Mouse (Mus musculus): ENCODE measurements around the gene Rab3gap2. TPM values are rescaled to one million over a fixed set of nuclear protein-coding genes. Genes with fewer than 3 reads are reported as not detected.

Gene Rab3gap2
- polyA plus RNA-seq, 1 experiment from 2014 or later: 21.8 TPM

DNA sequence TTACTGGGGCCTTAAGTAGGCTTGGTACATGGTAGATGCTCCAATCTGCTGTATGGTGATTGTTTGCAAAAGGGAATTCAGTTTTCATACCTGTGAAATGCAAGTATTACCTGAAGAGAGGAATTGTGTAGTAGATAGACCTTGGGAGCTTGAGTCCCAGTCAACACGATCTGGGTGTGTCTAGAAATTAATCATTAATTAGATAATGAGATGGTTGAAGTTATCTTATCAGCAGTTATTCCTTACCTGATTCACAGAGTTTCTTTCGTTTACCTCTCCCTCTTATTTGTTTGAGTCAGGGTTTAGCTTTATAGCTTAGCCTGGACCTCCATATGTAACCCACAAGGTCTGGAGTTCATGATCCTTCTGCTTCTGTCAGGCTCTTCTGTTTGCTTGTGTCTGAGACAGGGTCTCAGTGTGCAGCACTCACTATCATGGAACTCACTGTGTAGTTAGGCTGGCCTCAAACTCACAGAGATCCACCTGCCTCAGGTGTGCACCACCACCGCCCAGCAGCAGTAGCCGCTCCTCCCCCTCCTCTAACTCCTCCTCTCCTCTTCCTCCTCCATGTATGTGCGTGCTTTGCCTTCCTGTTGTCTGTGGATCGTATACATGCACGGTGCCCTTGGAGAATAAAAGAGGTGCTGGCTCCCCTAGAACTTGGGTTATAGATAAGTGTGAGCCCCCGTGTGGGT is 66.6 kb downstream of the Rab3gap2 start:
- Histone ChIP-seq H3K27me3 (replicated peaks; ENCODE audit: control insufficient read depth, insufficient read depth, low read length) (no peaks in the 10 kb centered on the region), H3K27ac (ENCODE audit: low read depth, low read length) (no peak overlapping the region), H3K36me3 (ENCODE audit: control insufficient read depth, insufficient read depth, low read length) (peaks cover 35% of the 10 kb centered on the region), H3K4me1 (ENCODE audit: control insufficient read depth, insufficient read depth, low read depth, low read length) (no peaks in the 10 kb centered on the region), H3K4me2 (ENCODE audit: low read length) (no peak overlapping the region), H3K9me3 (ENCODE audit: control insufficient read depth, low read length) (0 out of 2 replicates have a peak, but pooled peaks cover 2% of the 10 kb centered on the region), H3K9ac (ENCODE audit: low read depth, low read length) (no peak overlapping the region), H3K4me3 (ENCODE audit: low read length) (no peak overlapping the region)
- 94% methylated on average over 8 of the region's 8 CpGs for WGBS
- ATAC-seq: no peak

DNA sequence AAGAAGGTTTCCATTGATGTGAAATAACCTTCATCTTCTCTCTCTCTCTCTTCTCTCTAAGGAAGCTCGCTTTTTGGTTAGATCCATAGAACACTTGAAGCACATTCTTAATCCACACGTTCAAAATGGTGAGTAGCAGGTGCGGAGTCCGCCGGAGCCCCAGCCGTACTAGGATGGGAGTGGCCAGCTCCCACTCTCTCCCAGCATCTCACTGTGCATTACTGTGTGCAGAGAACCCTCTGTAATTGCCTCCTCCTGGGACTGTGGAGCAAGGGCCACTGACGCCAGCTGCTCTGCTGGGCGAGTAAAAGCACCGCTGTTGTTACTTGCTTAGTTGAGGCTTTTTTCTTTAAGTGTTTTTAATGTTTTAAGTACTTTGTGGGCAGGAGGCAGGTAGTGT is 67.5 kb downstream of the Rab3gap2 start:
- Histone ChIP-seq H3K27me3 (replicated peaks; ENCODE audit: control insufficient read depth, insufficient read depth, low read length) (no peaks in the 10 kb centered on the region), H3K4me2 (ENCODE audit: low read length) (no peak overlapping the region), H3K36me3 (ENCODE audit: control insufficient read depth, insufficient read depth, low read length) (peaks cover 37% of the 10 kb centered on the region), H3K4me3 (ENCODE audit: low read length) (no peak overlapping the region), H3K9me3 (ENCODE audit: control insufficient read depth, low read length) (0 out of 2 replicates have a peak, but pooled peaks cover 2% of the 10 kb centered on the region), H3K9ac (ENCODE audit: low read depth, low read length) (no peak overlapping the region), H3K4me1 (ENCODE audit: control insufficient read depth, insufficient read depth, low read depth, low read length) (no peaks in the 10 kb centered on the region), H3K27ac (ENCODE audit: low read depth, low read length) (no peak overlapping the region)
- no peak for ATAC-seq
- 90% methylated on average over 9 of the region's 9 CpGs for WGBS

DNA sequence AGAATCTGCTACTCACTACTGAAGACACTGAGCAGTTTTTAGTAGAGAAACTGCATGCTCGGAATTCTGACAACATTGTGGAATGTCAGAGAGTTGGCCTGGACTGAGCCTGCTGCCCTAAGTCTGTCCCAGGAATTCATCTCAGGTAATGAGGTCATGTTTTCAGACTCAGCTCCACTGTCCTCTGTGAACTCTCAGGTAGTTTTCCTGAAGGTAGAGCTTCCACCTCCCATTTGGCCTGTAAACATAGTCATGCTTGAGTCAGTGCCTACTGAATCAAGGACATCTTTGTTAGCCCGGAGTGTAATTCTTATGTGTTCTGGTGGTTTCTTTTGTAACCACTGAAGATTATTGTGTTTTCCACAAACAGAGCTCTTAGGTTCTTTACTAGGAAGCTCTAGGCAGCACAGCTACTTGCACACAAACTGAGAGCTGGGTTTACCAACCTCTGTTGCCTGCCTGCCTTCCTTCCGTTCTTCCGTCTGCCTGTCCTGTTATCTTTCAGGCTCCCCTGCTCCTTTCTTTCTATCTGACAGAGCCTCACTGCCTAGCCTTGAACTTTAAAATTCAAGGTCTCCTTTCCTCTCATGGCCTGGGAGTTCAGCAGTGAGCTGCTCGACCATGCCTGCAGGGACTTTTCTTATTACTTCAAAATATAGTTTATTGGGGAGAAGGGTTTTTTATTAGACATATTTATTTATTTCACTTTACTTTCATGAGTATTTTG is 71.1 kb downstream of the Rab3gap2 start:
- no peak for ATAC-seq
- Histone ChIP-seq H3K9me3 (ENCODE audit: control insufficient read depth, low read length) (0 out of 2 replicates have a peak, but pooled peaks cover 2% of the 10 kb centered on the region), H3K36me3 (ENCODE audit: control insufficient read depth, insufficient read depth, low read length) (peaks cover 42% of the 10 kb centered on the region), H3K9ac (ENCODE audit: low read depth, low read length) (no peak overlapping the region), H3K4me1 (ENCODE audit: control insufficient read depth, insufficient read depth, low read depth, low read length) (no peaks in the 10 kb centered on the region), H3K4me2 (ENCODE audit: low read length) (no peak overlapping the region), H3K27ac (ENCODE audit: low read depth, low read length) (no peak overlapping the region), H3K27me3 (replicated peaks; ENCODE audit: control insufficient read depth, insufficient read depth, low read length) (no peaks in the 10 kb centered on the region), H3K4me3 (ENCODE audit: low read length) (no peak overlapping the region)
- 93% methylated on average over 5 of the region's 5 CpGs for WGBS

DNA sequence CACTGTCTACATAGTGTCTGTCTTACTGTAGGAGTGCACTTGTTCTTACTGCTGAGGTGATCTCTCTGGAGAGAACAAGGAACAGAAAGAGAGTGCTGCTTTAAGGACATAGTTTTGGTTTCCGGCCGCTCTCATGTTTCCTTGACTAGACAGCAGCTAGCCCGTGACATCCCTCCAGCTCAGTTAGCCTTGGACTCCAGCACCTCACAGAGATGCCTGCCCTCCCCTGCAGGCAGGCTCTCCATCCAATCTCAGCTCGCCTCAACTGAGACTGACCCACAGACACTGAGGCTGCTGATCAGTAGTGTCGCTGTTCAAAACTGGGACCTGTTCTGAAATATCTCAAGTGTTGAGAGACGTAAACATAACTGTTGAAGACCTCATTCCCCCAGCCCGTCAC is 72.1 kb downstream of the Rab3gap2 start:
- 98% methylated on average over 7 of the region's 7 CpGs for WGBS
- Histone ChIP-seq H3K4me2 (ENCODE audit: low read length) (no peak overlapping the region), H3K4me1 (ENCODE audit: control insufficient read depth, insufficient read depth, low read depth, low read length) (no peaks in the 10 kb centered on the region), H3K27me3 (replicated peaks; ENCODE audit: control insufficient read depth, insufficient read depth, low read length) (no peaks in the 10 kb centered on the region), H3K36me3 (ENCODE audit: control insufficient read depth, insufficient read depth, low read length) (peaks cover 40% of the 10 kb centered on the region), H3K9me3 (ENCODE audit: control insufficient read depth, low read length) (0 out of 2 replicates have a peak, but pooled peaks cover 2% of the 10 kb centered on the region), H3K9ac (ENCODE audit: low read depth, low read length) (no peak overlapping the region), H3K4me3 (ENCODE audit: low read length) (no peak overlapping the region), H3K27ac (ENCODE audit: low read depth, low read length) (no peak overlapping the region)
- ATAC-seq: no peak

DNA sequence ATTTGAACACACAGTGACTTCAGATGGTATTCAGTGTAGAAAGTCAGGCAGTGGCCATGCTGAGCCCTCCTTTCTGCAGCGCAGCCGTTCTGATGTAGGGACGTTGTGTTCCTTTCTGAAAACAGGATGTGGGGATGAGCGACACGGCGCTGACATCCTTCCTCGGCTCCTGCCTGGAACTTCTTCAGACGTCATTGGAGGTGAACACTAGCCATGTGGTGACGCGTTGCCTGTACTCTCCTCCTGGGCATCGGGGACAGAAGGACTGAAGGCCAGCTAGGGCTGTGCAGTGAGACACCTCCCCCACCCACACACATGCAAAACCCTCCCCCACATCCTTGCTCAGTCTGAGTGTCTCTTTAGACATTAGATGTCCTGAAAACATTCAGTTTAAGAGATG is 73.1 kb downstream of the Rab3gap2 start:
- H3K27ac ChIP-seq (ENCODE audit: low read depth, low read length): no peak overlapping the region
- H3K27me3 ChIP-seq (replicated peaks; ENCODE audit: control insufficient read depth, insufficient read depth, low read length): no peaks in the 10 kb centered on the region
- peaks cover 38% of the 10 kb centered on the region for H3K36me3 ChIP-seq (ENCODE audit: control insufficient read depth, insufficient read depth, low read length)
- WGBS: 86% methylated on average over 11 of the region's 11 CpGs
- ATAC-seq: no peak
- H3K9ac ChIP-seq (ENCODE audit: low read depth, low read length): no peak overlapping the region
- H3K4me3 ChIP-seq (ENCODE audit: low read length): no peak overlapping the region
- H3K4me2 ChIP-seq (ENCODE audit: low read length): no peak overlapping the region
- 0 out of 2 replicates have a peak, but pooled peaks cover 2% of the 10 kb centered on the region for H3K9me3 ChIP-seq (ENCODE audit: control insufficient read depth, low read length)
- H3K4me1 ChIP-seq (ENCODE audit: control insufficient read depth, insufficient read depth, low read depth, low read length): no peaks in the 10 kb centered on the region

DNA sequence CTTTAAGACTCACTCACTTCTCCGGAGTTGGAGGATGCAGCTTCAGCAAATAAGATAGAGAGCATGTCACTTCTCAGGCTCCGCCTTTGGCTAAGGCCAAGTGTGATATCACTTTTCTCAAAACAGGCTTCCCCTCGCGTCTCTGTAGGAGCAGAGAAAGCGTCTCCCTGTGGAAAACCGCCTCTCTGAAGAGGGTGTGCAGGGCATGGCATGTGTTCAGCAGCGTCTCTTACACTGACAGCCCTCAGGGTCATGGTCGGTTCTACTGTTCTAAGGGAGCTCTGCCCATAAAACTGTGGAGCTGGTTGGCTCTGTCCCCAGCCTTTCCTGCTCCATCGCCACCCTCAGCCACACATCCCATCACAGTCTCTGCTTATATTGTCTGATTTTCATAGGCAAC is 75.4 kb downstream of the Rab3gap2 start:
- ATAC-seq: no peak
- Histone ChIP-seq H3K4me2 (ENCODE audit: low read length) (no peak overlapping the region), H3K4me1 (ENCODE audit: control insufficient read depth, insufficient read depth, low read depth, low read length) (no peaks in the 10 kb centered on the region), H3K9ac (ENCODE audit: low read depth, low read length) (no peak overlapping the region), H3K4me3 (ENCODE audit: low read length) (no peak overlapping the region), H3K9me3 (ENCODE audit: control insufficient read depth, low read length) (no peaks in the 10 kb centered on the region), H3K36me3 (ENCODE audit: control insufficient read depth, insufficient read depth, low read length) (peaks cover 38% of the 10 kb centered on the region), H3K27ac (ENCODE audit: low read depth, low read length) (no peak overlapping the region), H3K27me3 (replicated peaks; ENCODE audit: control insufficient read depth, insufficient read depth, low read length) (no peaks in the 10 kb centered on the region)
- WGBS: 89% methylated on average over 9 of the region's 9 CpGs

DNA sequence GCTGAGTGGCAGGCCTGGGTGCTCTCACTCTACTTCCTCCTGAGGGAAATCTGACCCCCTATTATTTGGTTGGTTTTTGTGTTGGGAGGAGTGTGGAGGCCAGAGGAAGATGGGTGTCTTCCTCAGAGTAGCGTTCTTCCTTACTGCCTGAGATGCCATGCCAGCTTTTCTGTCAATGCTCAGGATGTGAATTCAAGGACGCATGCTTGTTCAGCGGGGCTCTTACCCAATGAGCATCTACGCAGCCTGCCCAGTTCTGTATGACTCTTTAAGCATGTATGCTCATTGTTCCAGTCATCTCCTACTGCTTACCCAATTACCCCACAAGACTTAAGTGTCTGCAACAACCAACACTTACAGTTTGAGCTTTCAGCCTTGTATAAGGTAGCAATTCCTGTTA is 76.7 kb downstream of the Rab3gap2 start:
- Histone ChIP-seq H3K27me3 (replicated peaks; ENCODE audit: control insufficient read depth, insufficient read depth, low read length) (no peaks in the 10 kb centered on the region), H3K27ac (ENCODE audit: low read depth, low read length) (no peak overlapping the region), H3K4me2 (ENCODE audit: low read length) (no peak overlapping the region), H3K4me3 (ENCODE audit: low read length) (no peak overlapping the region), H3K9me3 (ENCODE audit: control insufficient read depth, low read length) (no peaks in the 10 kb centered on the region), H3K9ac (ENCODE audit: low read depth, low read length) (no peak overlapping the region), H3K4me1 (ENCODE audit: control insufficient read depth, insufficient read depth, low read depth, low read length) (peaks cover 4% of the 10 kb centered on the region), H3K36me3 (ENCODE audit: control insufficient read depth, insufficient read depth, low read length) (peaks cover 38% of the 10 kb centered on the region)
- 95% methylated on average over 4 of the region's 4 CpGs for WGBS
- ATAC-seq: no peak

DNA sequence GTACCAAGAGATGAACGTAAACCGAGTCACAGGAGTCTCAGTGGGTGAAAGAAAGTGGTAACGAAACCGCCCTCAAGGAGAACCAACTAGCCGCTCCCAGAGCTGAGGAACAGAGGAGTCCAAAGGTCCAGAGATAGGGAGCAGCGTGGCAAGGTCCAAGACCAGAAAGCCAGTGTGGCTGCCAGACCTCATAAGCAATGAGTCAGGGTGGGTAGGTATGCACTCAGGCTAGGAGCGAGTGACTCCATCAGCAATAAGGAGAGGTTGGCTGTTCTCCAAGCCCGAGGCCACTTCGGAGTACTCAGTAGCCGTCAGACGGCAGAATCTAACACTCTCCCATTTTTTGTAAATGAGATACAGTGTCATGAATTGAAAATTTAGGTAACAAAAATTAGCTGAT is 78.9 kb downstream of the Rab3gap2 start:
- Histone ChIP-seq H3K27ac (ENCODE audit: low read depth, low read length) (no peak overlapping the region), H3K4me1 (ENCODE audit: control insufficient read depth, insufficient read depth, low read depth, low read length) (peaks cover 4% of the 10 kb centered on the region), H3K27me3 (replicated peaks; ENCODE audit: control insufficient read depth, insufficient read depth, low read length) (no peaks in the 10 kb centered on the region), H3K4me3 (ENCODE audit: low read length) (no peak overlapping the region), H3K36me3 (ENCODE audit: control insufficient read depth, insufficient read depth, low read length) (peaks cover 36% of the 10 kb centered on the region), H3K9ac (ENCODE audit: low read depth, low read length) (no peak overlapping the region), H3K9me3 (ENCODE audit: control insufficient read depth, low read length) (no peaks in the 10 kb centered on the region), H3K4me2 (ENCODE audit: low read length) (no peak overlapping the region)
- no peak for ATAC-seq
- WGBS: 92% methylated on average over 11 of the region's 11 CpGs

DNA sequence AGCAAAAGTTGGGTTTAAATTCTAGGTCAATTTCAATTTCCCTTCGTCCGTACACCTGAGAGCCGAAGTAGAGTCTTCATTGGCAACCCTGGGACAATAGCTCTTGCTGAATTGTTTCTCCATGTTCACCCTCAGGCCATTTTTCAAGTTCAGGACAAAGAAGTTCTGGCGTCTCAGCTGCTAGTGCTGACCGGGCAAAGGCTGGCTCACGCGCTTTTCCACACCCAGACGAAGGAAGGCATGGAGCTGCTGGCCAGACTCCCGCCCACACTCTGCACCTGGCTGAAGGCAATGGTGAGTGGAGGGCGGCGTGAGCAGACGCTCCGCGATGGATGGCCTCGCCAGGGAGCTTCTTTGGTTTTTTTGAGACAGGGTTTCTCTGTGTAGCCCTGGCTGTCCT is 79.3 kb downstream of the Rab3gap2 start:
- Histone ChIP-seq H3K36me3 (ENCODE audit: control insufficient read depth, insufficient read depth, low read length) (peaks cover 38% of the 10 kb centered on the region), H3K9ac (ENCODE audit: low read depth, low read length) (no peak overlapping the region), H3K9me3 (ENCODE audit: control insufficient read depth, low read length) (no peaks in the 10 kb centered on the region), H3K4me3 (ENCODE audit: low read length) (no peak overlapping the region), H3K27me3 (replicated peaks; ENCODE audit: control insufficient read depth, insufficient read depth, low read length) (no peaks in the 10 kb centered on the region), H3K27ac (ENCODE audit: low read depth, low read length) (no peak overlapping the region), H3K4me1 (ENCODE audit: control insufficient read depth, insufficient read depth, low read depth, low read length) (peaks cover 4% of the 10 kb centered on the region), H3K4me2 (ENCODE audit: low read length) (no peak overlapping the region)
- 86% methylated on average over 15 of the region's 15 CpGs for WGBS
- ATAC-seq: no peak
